14 mouse cellular contexts compared by ENCODE assay signal in the genomic region with DNA sequence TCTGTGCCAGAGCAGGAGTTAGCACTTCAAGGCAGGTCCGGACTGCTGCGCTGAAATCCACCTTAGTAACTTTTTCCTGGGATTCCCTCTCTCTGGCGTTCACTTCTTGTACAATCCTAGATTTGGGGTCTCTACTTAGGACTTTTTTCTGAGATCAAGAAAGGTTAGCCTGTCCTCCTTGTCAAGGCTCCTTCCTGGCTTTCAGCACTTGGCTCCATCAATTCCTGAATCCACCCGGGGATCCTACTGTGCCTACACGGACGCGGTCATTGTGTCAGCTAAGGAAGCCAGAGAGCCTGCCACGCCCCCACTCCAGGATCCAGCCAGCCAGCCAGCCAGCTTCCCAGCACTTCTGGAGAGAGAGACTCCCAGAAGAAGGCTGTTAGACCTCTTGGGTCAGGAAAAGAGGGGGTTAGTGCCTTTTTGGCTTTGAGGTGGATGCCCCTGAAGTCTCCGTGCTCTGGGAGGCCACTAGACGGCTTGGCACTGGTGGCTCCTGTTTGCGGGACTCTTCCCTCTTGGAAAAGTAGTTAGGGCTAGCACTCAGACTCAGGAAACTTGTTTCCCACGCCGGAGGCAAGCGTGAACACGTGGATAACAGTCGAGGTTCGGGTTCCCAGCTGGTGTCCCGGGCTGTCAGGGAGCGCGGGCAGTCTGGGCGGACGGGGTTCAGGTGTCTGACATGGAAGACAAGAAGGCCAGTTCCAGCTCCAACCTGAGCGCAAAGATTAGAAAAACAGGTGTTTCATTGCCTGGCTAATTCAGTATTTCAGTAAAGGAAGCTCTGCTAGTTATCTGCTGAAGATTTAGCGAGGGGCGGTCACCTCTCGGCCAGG. TPM values are rescaled to one million over a fixed set of nuclear protein-coding genes. Genes with fewer than 3 reads are reported as not detected.
DNase-seq lines count a peak whose midpoint lies in the region; ATAC-seq and TF ChIP-seq lines count a peak whose summit lies in the region.
"Had no signal": no experiment of that assay in that cellular context is flagged by ENCODE, and none has a peak within 500 bp of the region (broad histone marks: within the 10 kb centered on the region; RNA-seq: fewer than 3 reads in every experiment).

No protein-coding gene starts in this region.

- H3K9me3 ChIP-seq in heart, embryonic 12.5 days (replicated peaks) = no peaks in the 10 kb centered on the region
- no peaks in the 10 kb centered on the region for H3K9me3 ChIP-seq in midbrain, embryonic 12.5 days
- no peaks in the 10 kb centered on the region for H3K9me3 ChIP-seq in midbrain, embryonic 16.5 days (replicated peaks; ENCODE audit: control insufficient read depth, low read length, poor library complexity, severe bottlenecking)
- no peaks in the 10 kb centered on the region for H3K9me3 ChIP-seq in kidney, postnatal 0 days (replicated peaks; ENCODE audit: low read length)
- H3K9me3 ChIP-seq in stomach, embryonic 16.5 days (replicated peaks; ENCODE audit: control insufficient read depth, low read length) = no peaks in the 10 kb centered on the region

- H3K27me3 ChIP-seq in heart, embryonic 12.5 days (replicated peaks) = peaks cover 77% of the 10 kb centered on the region
- H3K27me3 ChIP-seq in midbrain, embryonic 12.5 days = peaks cover 86% of the 10 kb centered on the region
- H3K27me3 ChIP-seq in midbrain, embryonic 16.5 days (ENCODE audit: control insufficient read depth, insufficient read depth, low read depth, low read length) = peaks cover 58% of the 10 kb centered on the region
- H3K27me3 ChIP-seq in kidney, postnatal 0 days (ENCODE audit: insufficient read depth, low read length) = peaks cover 54% of the 10 kb centered on the region
- H3K27me3 ChIP-seq in stomach, embryonic 16.5 days (ENCODE audit: control insufficient read depth, insufficient read depth, low read length) = peaks cover 59% of the 10 kb centered on the region

- peaks cover 21% of the 10 kb centered on the region for H3K4me1 ChIP-seq in heart, embryonic 12.5 days (replicated peaks)
- peaks cover 21% of the 10 kb centered on the region for H3K4me1 ChIP-seq in midbrain, embryonic 12.5 days
- H3K4me1 ChIP-seq in midbrain, embryonic 16.5 days (ENCODE audit: control insufficient read depth, insufficient read depth, low read length) = peaks cover 11% of the 10 kb centered on the region
- H3K4me1 ChIP-seq in kidney, postnatal 0 days (replicated peaks; ENCODE audit: insufficient read depth, low read length) = 0 out of 2 replicates have a peak, but pooled peaks cover 4% of the 10 kb centered on the region
- peaks cover 6% of the 10 kb centered on the region; the same call in 1 of the 2 replicates for H3K4me1 ChIP-seq in stomach, embryonic 16.5 days (ENCODE audit: control insufficient read depth, insufficient read depth, low read length)

- WGBS in heart, embryonic 12.5 days = under 1% methylated on average over 26 of the region's 26 CpGs
- WGBS in midbrain, embryonic 12.5 days = under 1% methylated on average over 26 of the region's 26 CpGs
- under 1% methylated on average over 26 of the region's 26 CpGs for WGBS in midbrain, embryonic 16.5 days
- 1% methylated on average over 26 of the region's 26 CpGs for WGBS in kidney, postnatal 0 days
- under 1% methylated on average over 26 of the region's 26 CpGs for WGBS in stomach, embryonic 16.5 days

- no peak overlapping the region for H3K4me3 ChIP-seq in heart, embryonic 12.5 days
- H3K4me3 ChIP-seq in midbrain, embryonic 12.5 days = peak overlapping the region; percentile 19; the same call in 1 of the 2 replicates
- no peak overlapping the region for H3K4me3 ChIP-seq in midbrain, embryonic 16.5 days (ENCODE audit: low read depth, low read length)
- H3K4me3 ChIP-seq in kidney, postnatal 0 days (replicated peaks; ENCODE audit: low read depth, low read length) = peak overlapping the region; percentile 53
- no peak overlapping the region for H3K4me3 ChIP-seq in stomach, embryonic 16.5 days (replicated peaks; ENCODE audit: low read length)

- H3K9ac ChIP-seq in heart, embryonic 12.5 days = no peak overlapping the region
- H3K9ac ChIP-seq in midbrain, embryonic 12.5 days (replicated peaks) = no peak overlapping the region
- no peak overlapping the region for H3K9ac ChIP-seq in midbrain, embryonic 16.5 days (ENCODE audit: low read depth, low read length)
- H3K9ac ChIP-seq in kidney, postnatal 0 days (ENCODE audit: low read depth, low read length) = peak overlapping the region; percentile 18; the same call in 1 of the 2 replicates
- H3K9ac ChIP-seq in stomach, embryonic 16.5 days (ENCODE audit: low read length) = no peak overlapping the region

- H3K27ac ChIP-seq in heart, embryonic 12.5 days (ENCODE audit: poor library complexity, severe bottlenecking) = no peak overlapping the region
- H3K27ac ChIP-seq in midbrain, embryonic 12.5 days (replicated peaks) = no peak overlapping the region
- no peak overlapping the region for H3K27ac ChIP-seq in midbrain, embryonic 16.5 days (ENCODE audit: low read length)
- peak overlapping the region; percentile 39 for H3K27ac ChIP-seq in kidney, postnatal 0 days
- no peak overlapping the region for H3K27ac ChIP-seq in stomach, embryonic 16.5 days (ENCODE audit: low read length)

- TF ChIP-seq CTCF in kidney, postnatal 0 days (IDR thresholded peaks at IDR 0.05; ENCODE audit: low read depth) = no peak

- ATAC-seq in heart, embryonic 12.5 days (ENCODE audit: insufficient number of reproducible peaks, low FRiP score) = no peak
- ATAC-seq in midbrain, embryonic 12.5 days (ENCODE audit: low FRiP score, low read depth) = no peak
- ATAC-seq in midbrain, embryonic 16.5 days = no peak
- ATAC-seq in kidney, postnatal 0 days (replicated peaks; ENCODE audit: low FRiP score, low read depth) = no peak
- ATAC-seq in stomach, embryonic 16.5 days (ENCODE audit: insufficient read depth, low FRiP score) = no peak
- ATAC-seq: inflammation-experienced regulatory T-cells, adult 6 months; Patski had no signal

- peak overlapping the region; percentile 1 for H3K4me2 ChIP-seq in heart, embryonic 12.5 days
- H3K4me2 ChIP-seq in midbrain, embryonic 12.5 days (replicated peaks) = peak overlapping the region; percentile 33
- no peak overlapping the region for H3K4me2 ChIP-seq in midbrain, embryonic 16.5 days (ENCODE audit: low read length)
- H3K4me2 ChIP-seq in kidney, postnatal 0 days (ENCODE audit: low read length) = peak overlapping the region; percentile 68
- peak overlapping the region; percentile 25; the same call in 1 of the 2 replicates for H3K4me2 ChIP-seq in stomach, embryonic 16.5 days (ENCODE audit: low read depth, low read length)

- no peak for DNase-seq in heart, adult 18-20 months
- DNase-seq in kidney, postnatal 0 days (ENCODE audit: low spot score) = peak; percentile 38
- DNase-seq in layer of hippocampus, postnatal 36 days = no peak
- DNase-seq in spleen, postnatal 14 days (ENCODE audit: low spot score in 2 of 2) = no peak
- DNase-seq: adrenal gland, postnatal 36 days; left cerebral cortex, postnatal 4 days had no signal

- no peaks in the 10 kb centered on the region for H3K36me3 ChIP-seq in heart, embryonic 12.5 days
- no peaks in the 10 kb centered on the region for H3K36me3 ChIP-seq in midbrain, embryonic 12.5 days
- no peaks in the 10 kb centered on the region for H3K36me3 ChIP-seq in midbrain, embryonic 16.5 days (ENCODE audit: control insufficient read depth, insufficient read depth, low read length)
- H3K36me3 ChIP-seq in kidney, postnatal 0 days (ENCODE audit: insufficient read depth, low read length) = no peaks in the 10 kb centered on the region
- H3K36me3 ChIP-seq in stomach, embryonic 16.5 days (ENCODE audit: control insufficient read depth, insufficient read depth, low read length) = no peaks in the 10 kb centered on the region

RNA-seq across cellular contexts. Expression of a gene that starts 2.5 kb away (rescaled TPM):
- not detected in 2 replicates for polyA plus RNA-seq in heart, embryonic 12.5 days (2016; fragmentation: Nextera tagmentation; extraction: Ambion mirVana)
- total RNA-seq in heart, adult 18-20 months (2021) = not detected
- 5.1 and 6.0 TPM in 2 replicates for polyA plus RNA-seq in midbrain, embryonic 12.5 days (2016; fragmentation: Nextera tagmentation; extraction: Ambion mirVana)
- polyA plus RNA-seq in midbrain, embryonic 16.5 days (2015; fragmentation: Nextera tagmentation; extraction: Ambion mirVana) = 2.0 and 2.8 TPM in 2 replicates
- 9.5 TPM in 2 replicates for polyA plus RNA-seq in kidney, postnatal 0 days (2015; fragmentation: Nextera tagmentation; extraction: Ambion mirVana)
- 0.10 and 0.21 TPM in 2 replicates for polyA plus RNA-seq in stomach, embryonic 16.5 days (2015; fragmentation: Nextera tagmentation; extraction: Ambion mirVana)
- not detected for total RNA-seq in layer of hippocampus, postnatal 36 days (2021)
- total RNA-seq: adrenal gland, postnatal 36 days; heart, adult 8-10 months had no signal
- polyA plus RNA-seq: C2C12; inflammation-experienced regulatory T-cells, adult 6 months had no signal

Comparison
In these comparisons a context has a peak if more than half of its experiments do, and no peak if none do; other contexts are left out.
1. H3K4me3 ChIP-seq: peak in midbrain, embryonic 12.5 days (single experiment) and kidney, postnatal 0 days (single experiment); none in heart, embryonic 12.5 days (single experiment), midbrain, embryonic 16.5 days (single experiment) and stomach, embryonic 16.5 days (single experiment).